Mouse (Mus musculus): ENCODE results near the gene Tvp23a.

The Tvp23a gene

DNA sequence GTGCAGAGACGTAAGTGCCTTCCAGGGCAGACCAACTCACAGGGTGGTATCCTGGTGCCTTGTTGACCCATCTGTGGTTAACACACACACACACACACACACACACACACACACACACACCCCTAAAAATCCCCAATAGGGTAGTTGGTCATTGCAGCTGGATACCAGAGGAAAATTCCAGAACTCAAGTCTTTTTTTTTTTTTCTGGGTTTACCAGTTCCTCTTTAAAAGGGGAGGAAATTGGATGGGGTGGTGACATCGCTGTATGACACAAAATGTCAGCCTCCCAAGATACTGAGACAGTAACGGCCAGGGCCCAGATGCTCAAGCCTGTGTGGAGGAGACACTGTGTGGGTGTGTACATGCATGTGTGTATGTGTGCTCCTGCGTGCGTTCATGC lies 13.8 kb downstream of the Tvp23a start:
- ChIA-PET CTCF (interaction anchor here in 3 of 4 experiments (0.6 to 1.4 kb wide), 6 partner anchors 14 to 472 kb away, joined by 3 to 4 read pairs (median 3); partner anchors contain the start of gene Tvp23a (in 1 of the 3)), POLR2A (interaction anchor here in 3 of 4 experiments (0.6 to 2.3 kb wide), 7 partner anchors 8 to 1229 kb away, joined by 3 to 12 read pairs (median 3); partner anchors contain the start of genes Dexi (in 1 of the 3) and Tvp23a (in 1 of the 3))

DNA sequence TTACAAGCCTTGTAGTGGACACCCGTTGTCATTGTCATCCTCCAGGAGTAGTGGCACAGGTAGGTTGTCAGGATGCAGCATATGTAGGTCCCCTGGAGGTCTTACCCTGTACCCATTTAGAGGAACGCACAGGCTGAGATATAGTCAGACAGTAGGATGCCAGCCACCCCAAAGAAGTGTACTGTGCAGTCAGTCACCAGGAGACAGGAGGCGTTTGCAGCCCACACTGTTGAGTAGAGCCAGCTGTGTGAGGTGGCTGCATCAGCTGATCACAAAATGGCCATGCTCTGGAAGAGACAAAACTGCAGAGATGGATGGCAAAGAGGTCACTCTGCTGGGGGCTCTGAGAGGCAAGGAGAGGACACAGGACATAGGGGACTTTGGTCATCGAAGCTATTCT lies 14.8 kb downstream of the Tvp23a start:
- CTCF ChIA-PET, result no interaction called here
- POLR2A ChIA-PET, result interaction anchor here in 3 of 4 experiments (0.6 to 2.3 kb wide), 5 partner anchors 35 to 1228 kb away, joined by 3 to 5 read pairs (median 3); partner anchors contain the start of gene Dexi (in 1 of the 3)

DNA sequence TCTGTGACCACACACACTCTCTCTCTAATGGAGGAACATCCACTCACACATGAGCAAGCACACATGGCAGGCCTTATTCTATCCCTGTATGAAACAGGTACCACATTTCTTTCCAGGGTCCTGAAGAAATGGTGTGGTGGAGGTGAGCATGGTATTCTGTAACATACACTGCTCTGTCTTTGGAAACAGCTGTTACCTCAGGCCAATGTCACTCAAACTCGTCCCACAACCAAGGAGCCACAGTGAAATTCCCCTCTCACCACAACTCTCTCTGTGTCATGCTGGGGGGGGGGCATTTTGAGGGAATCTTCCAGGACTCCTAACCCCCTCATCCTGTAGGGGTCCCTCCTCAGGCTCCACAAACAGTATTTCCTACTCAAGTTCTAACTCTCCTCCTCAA lies 15.3 kb downstream of the Tvp23a start:
- CTCF ChIA-PET, result no interaction called here
- POLR2A ChIA-PET, result interaction anchor here in 2 of 4 experiments (0.8 to 1.5 kb wide), 5 partner anchors 13 to 58 kb away, joined by 3 to 4 read pairs (median 3); partner anchors contain the start of genes Ciita (in 1 of the 2) and Nubp1 (in 1 of the 2)

DNA sequence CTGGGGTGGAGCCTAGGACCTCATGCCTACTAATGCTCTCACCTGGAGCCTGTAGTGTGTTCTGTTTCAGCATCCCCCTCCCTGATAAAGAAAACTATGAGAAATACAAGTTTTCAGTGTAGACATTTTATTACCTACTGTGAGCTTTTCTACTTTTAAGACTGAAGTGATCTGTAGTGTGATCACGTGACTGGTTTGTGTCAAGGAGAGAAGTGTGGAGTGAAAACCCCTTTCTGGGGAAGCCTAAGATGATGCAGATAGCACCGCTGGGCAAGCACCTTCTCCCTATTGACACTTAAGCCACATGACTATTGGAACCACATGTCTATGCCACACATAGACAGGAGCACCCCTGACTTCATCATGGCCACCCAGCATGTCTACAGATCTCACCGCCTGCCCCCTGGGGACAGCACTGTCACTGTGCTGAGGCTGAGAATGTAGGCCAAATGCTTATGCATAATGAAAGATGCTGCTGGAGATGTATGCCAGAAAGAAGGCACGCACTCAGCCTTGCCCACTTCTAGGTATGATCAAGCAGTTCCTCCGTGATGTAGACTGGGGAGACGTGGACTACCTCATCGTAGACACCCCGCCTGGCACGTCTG lies 26.6 kb downstream of the Tvp23a start:
- CTCF ChIA-PET, result no interaction called here
- POLR2A ChIA-PET, result no interaction called here

DNA sequence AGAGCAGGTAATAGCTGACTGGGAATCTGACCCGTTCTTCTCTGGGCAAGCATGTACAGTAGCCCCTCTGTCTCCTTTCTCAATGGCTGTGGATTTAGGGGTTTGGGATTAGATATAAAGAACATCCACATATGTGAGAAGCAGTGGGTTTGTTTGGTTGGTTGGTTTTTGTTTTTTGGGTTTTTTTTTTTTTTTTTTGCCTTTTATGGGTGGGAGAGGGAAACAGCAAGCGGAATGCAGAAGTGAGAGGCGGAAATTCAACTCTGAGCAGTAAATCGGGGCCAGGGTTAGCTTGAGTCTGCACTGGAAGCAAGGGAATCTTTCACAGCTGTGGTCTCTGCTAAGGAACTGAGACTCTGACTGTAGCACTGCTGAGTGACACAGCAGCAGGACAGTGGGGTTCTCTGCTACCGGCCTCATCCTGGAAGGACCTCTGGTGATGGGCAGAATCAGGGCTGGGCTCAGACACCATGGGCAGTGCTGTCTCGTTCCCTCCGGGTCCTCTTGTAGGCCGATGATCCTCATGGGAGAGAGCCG lies 29.4 kb downstream of the Tvp23a start:
- ChIA-PET POLR2A (interaction anchor here in 3 of 4 experiments (0.6 to 3.2 kb wide), 20 partner anchors 29 to 1699 kb away, joined by 3 to 15 read pairs (median 5); partner anchors contain the start of genes Dexi (in 1 of the 3) and Tvp23a (in 1 of the 3)), CTCF (interaction anchor here (0.6 to 5.5 kb wide), 24 partner anchors 9 to 1543 kb away, joined by 3 to 122 read pairs (median 7); partner anchors contain the start of gene Tvp23a (in 2 of the 4))

DNA sequence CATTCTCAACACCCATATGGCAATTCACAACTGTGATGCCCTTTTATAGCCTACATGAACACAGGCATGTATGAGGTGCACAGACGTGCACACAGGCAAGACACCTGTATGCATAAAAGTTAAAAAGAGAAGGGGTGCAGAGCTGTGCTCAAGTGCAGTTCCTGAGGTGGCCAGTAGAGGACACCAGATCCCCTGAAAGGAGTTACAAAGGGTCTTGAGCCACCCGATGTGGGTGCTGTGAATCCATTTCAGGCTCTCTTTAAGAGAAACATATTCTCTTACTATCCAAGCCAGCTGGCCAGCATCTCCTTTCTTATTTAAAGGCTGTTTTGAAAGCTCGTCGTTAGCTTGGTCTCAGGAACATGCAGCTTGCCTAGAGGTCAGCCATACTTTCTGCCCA lies 30.3 kb downstream of the Tvp23a start:
- CTCF ChIA-PET, result interaction anchor here (0.5 to 5.5 kb wide), 40 partner anchors 10 to 148 kb away, joined by 3 to 122 read pairs (median 4); partner anchors contain the start of genes Tvp23a (in 3 of the 4), Dexi (in 2 of the 4) and Tekt5 (in 1 of the 4)
- POLR2A ChIA-PET, result interaction anchor here in 3 of 4 experiments (0.6 to 3.2 kb wide), 28 partner anchors 9 to 130 kb away, joined by 3 to 15 read pairs (median 4); partner anchors contain the start of genes Tvp23a (in 2 of the 3), Clec16a (in 1 of the 3) and Dexi (in 1 of the 3)

DNA sequence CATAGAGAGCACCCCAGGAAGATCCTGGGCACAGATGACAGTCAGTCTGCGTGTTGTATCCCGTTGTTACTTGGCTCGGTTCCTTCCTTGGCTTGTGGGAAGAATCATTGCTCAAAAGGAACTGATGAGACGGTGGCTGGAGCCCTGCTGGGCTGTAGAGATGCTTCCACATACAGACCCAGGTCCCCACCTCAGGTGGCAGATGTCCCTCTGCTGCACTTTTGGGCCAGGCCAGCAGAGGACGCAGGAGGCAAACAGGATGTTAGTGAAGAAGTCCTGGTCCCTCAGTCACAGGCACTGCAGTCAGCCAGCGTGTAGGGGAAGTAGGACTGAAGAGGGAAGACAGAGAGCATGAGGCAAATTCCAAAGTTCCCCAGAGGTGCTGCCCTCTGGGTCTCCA lies 31.2 kb downstream of the Tvp23a start:
- ChIA-PET CTCF (interaction anchor here in 3 of 4 experiments (0.9 to 5.5 kb wide), 16 partner anchors 17 to 149 kb away, joined by 3 to 122 read pairs (median 7); partner anchors contain the start of genes Tvp23a (in 2 of the 3) and Tekt5 (in 1 of the 3)), POLR2A (interaction anchor here in 3 of 4 experiments (0.6 to 5.4 kb wide), 18 partner anchors 18 to 131 kb away, joined by 3 to 45 read pairs (median 4); partner anchors contain the start of genes Dexi (in 1 of the 3) and Tvp23a (in 1 of the 3))

DNA sequence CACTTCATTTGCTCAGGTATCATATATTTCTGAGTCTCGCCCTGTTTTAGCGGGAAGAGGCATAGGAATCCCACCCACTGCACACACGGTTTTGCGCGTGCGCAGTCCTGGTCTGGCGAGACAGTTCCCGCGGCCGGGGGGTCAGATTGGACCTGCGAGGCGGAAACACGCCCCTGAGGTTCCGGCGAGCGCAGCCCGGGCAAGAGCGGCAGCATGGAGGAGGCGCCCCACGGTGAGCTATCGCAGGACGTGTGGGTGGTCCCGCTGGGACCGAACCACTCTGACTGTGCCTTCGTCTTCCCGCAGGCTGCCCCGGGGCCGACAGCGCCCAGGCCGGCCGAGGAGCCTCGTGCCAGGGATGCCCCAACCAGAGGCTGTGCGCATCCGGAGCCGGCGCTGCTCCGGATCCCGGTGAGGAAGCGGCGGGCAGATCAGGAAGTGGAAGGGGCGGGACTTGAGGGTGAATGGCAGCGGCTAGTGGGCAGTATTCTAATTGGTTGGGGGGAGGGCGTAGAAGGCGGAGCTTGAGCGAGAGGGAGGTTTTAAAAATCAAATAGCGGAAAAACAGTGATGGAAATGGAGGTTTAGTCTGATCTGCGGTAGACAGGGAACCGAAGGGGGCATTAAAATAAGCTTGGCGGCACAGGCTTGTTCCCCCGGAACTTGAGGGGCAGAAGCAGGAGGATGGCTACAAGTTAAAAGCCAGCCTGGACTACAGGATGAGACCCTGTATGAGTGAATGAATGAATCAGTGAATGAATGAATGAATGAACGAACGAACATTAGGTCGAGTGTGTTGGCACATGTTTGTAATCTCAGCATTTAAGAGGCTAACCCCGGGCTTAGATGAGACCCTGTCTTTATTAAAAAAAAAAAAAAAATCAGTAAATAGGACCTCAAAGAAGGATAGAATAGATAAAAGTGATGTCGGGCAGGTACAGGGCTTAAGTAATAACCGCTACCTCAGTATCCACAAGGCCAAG lies 35.1 kb downstream of the Tvp23a start, which contains the start of gene Nubp1:
Gene Nubp1, plus strand, starts transcription at position 185 of the 983 bp plus-strand sequence.
- CTCF ChIA-PET, result interaction anchor here in 3 of 4 experiments (0.5 to 3.5 kb wide), 17 partner anchors 13 to 623 kb away, joined by 3 to 22 read pairs (median 4); no protein-coding TSS in a partner anchor
- POLR2A ChIA-PET, result interaction anchor here (0.5 to 5.4 kb wide), 118 partner anchors 10 to 766 kb away, joined by 3 to 52 read pairs (median 4); partner anchors contain the start of genes Tvp23a (in 4 of the 4), Ciita (in 2 of the 4), Dexi (in 2 of the 4) and Emp2 (in 2 of the 4)

DNA sequence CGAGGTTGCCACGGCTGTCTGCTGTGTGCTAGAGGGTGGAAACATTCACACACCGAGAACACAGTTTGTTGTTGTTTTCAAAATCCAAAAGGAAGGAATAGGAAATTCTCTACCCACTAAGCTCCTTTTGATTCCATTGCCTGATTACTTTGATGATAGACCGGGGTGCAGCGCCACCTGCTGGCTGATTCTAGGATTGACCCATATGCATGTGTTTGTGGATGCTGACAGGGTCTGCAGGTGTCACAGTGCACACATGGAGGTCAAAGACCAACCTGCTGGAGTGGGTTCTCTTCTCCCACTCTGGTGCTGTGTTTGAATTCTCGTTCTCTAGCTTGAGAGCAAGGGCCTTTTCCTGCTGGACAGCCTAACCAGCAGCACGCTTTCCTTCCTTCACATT lies 48.0 kb downstream of the Tvp23a start:
- ChIA-PET POLR2A (interaction anchor here (0.6 to 1.9 kb wide), 42 partner anchors 9 to 436 kb away, joined by 3 to 21 read pairs (median 4); partner anchors contain the start of genes Nubp1 (in 2 of the 4), Atf7ip2 (in 1 of the 4), Dexi (in 1 of the 4) and Emp2 (in 1 of the 4)), CTCF (interaction anchor here (0.5 to 3.4 kb wide), 117 partner anchors 8 to 447 kb away, joined by 3 to 112 read pairs (median 4); partner anchors contain the start of genes Nubp1 (in 2 of the 4), Atf7ip2 (in 1 of the 4) and Tvp23a (in 1 of the 4))

DNA sequence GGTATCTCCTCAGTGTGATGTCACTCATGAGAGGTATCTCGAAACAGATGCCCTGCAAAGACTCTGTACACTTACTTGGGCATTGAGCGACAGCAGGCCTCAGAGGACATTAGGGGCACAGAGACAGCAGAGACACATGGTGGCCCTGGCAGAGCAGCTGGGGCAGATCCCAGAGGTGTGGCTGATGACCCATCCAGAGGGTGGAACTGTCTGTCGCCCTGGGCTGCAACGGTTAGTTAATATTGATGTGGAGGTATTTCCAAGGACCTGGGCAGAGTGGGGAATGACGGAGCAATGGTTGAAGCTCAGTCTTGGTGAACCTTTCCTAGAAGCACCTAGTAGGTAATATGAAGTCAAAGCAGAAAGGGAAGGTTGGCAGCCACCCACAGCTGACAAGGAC lies 48.4 kb downstream of the Tvp23a start:
- ChIA-PET CTCF (interaction anchor here (0.6 to 3.4 kb wide), 113 partner anchors 9 to 447 kb away, joined by 3 to 112 read pairs (median 5); partner anchors contain the start of genes Nubp1 (in 2 of the 4), Atf7ip2 (in 1 of the 4) and Tvp23a (in 1 of the 4)), POLR2A (interaction anchor here (0.6 to 1.9 kb wide), 41 partner anchors 10 to 436 kb away, joined by 3 to 21 read pairs (median 4); partner anchors contain the start of genes Nubp1 (in 2 of the 4), Dexi (in 1 of the 4), Emp2 (in 1 of the 4) and Rmi2 (in 1 of the 4))

DNA sequence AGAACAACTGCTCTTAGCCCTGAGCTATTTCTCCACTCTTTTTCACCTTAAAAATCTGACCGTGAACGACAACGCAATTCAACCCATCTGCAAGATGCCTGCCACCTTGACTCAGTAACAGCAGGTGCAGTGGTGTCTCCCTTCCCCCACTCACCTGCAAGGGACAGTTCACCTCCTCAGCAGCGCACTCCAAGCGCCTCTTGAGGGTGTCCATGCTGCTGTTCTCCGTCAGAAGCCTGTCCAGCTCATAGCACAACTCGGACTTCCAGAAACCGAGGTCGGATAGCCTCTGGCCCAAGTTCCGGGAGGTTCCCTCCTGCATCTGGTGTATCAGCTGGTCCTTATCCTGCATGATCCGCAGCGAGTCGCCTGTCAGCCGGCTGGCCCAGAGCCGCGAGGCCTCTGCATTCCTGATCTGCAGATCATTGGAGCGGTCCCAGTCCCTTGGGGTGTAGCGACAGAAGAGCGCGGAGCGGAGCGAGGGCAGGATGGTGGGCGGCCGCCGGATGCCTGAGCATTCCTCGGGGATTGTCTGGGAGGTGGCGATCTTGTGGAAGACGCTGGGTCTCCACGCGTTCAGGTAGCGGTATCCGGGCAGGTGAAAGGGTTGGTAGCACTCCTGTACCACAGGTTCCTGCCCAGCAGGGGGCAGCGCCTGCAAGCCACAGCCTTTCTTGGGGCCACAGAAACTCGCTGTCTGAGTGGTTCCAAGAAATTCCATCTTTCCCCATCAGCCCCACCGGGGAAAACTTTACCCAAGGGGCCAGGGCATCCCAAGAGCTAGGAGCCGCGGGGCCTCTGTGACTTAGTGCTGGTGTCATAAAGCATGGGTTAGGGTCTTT lies 52.2 kb downstream of the Tvp23a start, which contains the start of gene Tekt5:
Gene Tekt5, minus strand, starts transcription at position 792 of the 842 bp plus-strand sequence.
- POLR2A ChIA-PET, result interaction anchor here in 3 of 4 experiments (0.6 to 4.9 kb wide), 15 partner anchors 10 to 131 kb away, joined by 3 to 26 read pairs (median 5); partner anchors contain the start of gene Nubp1 (in 2 of the 3)
- CTCF ChIA-PET, result interaction anchor here in 3 of 4 experiments (0.6 to 4.1 kb wide), 18 partner anchors 9 to 134 kb away, joined by 3 to 30 read pairs (median 3); no protein-coding TSS in a partner anchor

DNA sequence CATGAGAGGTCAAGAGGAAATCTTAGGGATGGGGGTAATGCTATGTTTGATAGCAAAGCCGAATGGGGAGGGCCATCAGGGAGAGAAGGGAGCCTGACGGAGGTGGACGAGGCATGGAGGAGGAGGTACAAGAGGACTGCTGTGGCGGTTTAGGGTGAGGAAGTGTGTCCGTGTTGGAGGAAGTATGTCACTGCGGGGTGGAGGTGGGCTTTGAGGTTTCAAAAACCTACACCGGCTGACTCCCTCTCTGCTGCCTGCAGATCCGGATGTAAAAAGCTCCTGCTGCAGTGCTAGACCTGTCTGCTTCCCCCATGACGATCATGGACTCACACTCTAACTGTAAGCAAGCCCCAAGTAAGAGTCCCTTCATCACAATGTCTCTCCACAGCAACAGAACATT lies 54.6 kb downstream of the Tvp23a start:
- CTCF ChIA-PET, result interaction anchor here in 1 of 4 experiments (1.5 kb wide), 1 partner anchor 130 kb away, joined by 5 read pairs; no protein-coding TSS in a partner anchor
- POLR2A ChIA-PET, result interaction anchor here in 1 of 4 experiments (2.4 kb wide), 1 partner anchor 8 kb away, joined by 5 read pairs; no protein-coding TSS in a partner anchor

DNA sequence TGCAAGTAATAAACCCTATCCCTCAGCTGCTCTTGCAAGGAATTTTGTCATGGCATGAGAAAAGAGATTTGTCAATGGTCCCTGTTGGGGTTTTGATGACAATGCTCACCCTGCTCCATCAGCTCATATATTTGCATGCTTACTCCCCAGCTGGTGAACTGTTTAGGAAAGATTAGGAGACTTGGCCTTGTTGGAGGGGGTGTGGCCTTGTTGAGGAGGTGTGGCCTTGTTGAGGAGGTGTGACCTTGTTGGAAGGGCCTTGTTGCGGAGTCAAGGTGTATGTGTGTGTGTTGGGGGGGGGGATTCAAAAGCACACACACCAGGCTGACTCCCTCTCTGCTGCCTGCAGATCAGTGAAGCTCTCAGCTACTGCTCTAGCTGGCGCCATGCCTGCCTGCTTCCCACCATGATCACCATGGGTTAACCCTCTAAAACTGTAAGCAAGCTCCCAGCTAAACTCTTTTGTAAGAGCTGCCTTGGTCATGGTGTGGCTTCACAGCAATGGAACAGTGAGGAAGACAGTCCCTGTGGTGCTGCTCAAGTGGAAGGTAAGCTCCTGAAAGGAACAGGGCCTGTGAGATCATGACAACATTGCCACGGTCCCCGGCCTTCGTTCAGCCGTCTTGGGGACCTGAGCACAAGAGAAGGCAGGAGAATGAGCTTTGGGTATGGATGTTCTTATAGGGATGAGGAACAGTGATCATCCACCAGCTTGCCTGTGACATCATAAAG lies 58.4 kb downstream of the Tvp23a start:
- POLR2A ChIA-PET, result interaction anchor here (0.5 to 2.6 kb wide), 11 partner anchors 10 to 239 kb away, joined by 3 to 15 read pairs (median 3); partner anchors contain the start of gene Nubp1 (in 1 of the 4)
- CTCF ChIA-PET, result interaction anchor here (0.5 to 2.0 kb wide), 7 partner anchors 10 to 1106 kb away, joined by 3 to 9 read pairs (median 5); no protein-coding TSS in a partner anchor

DNA sequence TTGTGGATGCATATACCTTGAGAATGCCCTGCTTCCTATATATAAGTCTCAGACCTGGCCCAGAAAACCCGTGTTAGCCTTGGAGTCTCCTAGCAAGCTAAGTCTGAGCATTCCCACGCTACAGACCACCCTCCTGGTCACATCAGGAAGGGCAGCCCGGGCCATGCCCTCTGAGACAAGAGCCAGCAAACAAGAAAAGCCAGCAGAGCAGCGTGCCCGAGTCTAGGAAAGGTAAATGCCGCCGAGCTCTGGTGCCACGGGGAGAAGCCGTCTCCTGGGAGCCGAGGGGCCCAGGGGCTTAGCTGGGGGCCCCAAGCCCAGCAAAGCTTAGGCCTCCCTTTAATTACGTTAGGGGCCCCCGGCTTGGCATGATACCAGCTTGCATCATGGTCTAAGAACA lies 61.9 kb downstream of the Tvp23a start:
- ChIA-PET POLR2A (interaction anchor here in 3 of 4 experiments (0.8 to 4.2 kb wide), 34 partner anchors 9 to 193 kb away, joined by 3 to 46 read pairs (median 5); partner anchors contain the start of genes Tekt5 (in 2 of the 3), Atf7ip2 (in 1 of the 3), Dexi (in 1 of the 3) and Emp2 (in 1 of the 3)), CTCF (interaction anchor here (0.5 to 2.4 kb wide), 11 partner anchors 10 to 401 kb away, joined by 3 to 14 read pairs (median 5); partner anchors contain the start of gene Tekt5 (in 2 of the 4))

DNA sequence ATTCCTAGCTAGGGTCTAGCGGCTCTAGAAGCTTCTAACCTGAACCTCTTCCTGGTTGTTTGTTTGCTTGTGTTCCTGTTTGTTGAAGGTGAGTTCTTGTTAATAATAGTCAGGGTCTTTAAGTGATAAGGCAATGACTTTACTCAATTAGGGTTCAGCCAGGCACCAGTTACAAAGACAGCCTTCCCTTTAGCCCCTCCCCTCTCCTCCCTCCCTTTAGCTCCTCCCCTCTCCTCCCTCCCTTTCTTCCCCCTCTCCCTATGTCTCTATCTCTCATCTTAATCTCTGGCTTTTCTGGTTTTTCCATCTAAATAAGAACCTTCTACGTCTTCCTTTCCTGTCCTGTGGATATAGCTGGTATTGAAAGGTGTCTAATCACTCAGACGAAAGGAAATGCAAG lies 62.6 kb downstream of the Tvp23a start:
- POLR2A ChIA-PET, result interaction anchor here in 3 of 4 experiments (0.5 to 4.2 kb wide), 51 partner anchors 9 to 1031 kb away, joined by 3 to 46 read pairs (median 5); partner anchors contain the start of genes Emp2 (in 2 of the 3), Nubp1 (in 2 of the 3), Tekt5 (in 2 of the 3) and Ciita (in 1 of the 3)
- CTCF ChIA-PET, result interaction anchor here (0.5 to 2.4 kb wide), 19 partner anchors 9 to 402 kb away, joined by 3 to 14 read pairs (median 5); partner anchors contain the start of genes Emp2 (in 1 of the 4), Nubp1 (in 1 of the 4) and Tekt5 (in 1 of the 4)

Measured in embryonic stem cell, embryonic (primary cell).